28 mouse cellular contexts compared by ENCODE assay signal in the genomic region with DNA sequence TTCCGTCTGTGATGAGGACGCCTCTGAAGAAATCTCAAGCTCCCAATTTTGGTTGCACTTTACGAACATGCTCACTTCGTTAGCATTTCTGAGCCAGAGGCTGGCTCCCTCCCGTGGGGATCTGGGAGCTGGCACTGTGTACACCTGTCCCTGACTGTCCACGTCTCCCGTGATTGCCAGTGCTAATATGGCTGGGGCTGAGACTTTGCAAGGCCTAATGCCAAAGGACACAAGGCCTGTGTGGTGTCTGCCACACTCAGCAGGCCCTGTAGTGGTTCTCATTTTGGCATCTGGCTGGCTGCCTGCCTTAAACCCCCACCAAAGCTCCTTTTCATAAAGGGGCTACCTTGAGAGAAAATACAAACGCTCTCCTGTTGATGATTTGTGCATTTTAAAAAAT. TPM values are rescaled to one million over a fixed set of nuclear protein-coding genes. Genes with fewer than 3 reads are reported as not detected.
DNase-seq lines count a peak whose midpoint lies in the region; ATAC-seq and TF ChIP-seq lines count a peak whose summit lies in the region.
"Had no signal": no experiment of that assay in that cellular context is flagged by ENCODE, and none has a peak within 500 bp of the region (broad histone marks: within the 10 kb centered on the region; RNA-seq: fewer than 3 reads in every experiment).

No protein-coding gene starts in this region.

- no peaks in the 10 kb centered on the region for H3K9me3 ChIP-seq in heart, embryonic 14.5 days (ENCODE audit: control insufficient read depth, low read length)
- H3K9me3 ChIP-seq in liver, embryonic 15.5 days (replicated peaks), result no peaks in the 10 kb centered on the region
- H3K9me3 ChIP-seq: embryonic facial prominence, embryonic 12.5 days; forebrain, embryonic 12.5 days; forebrain, embryonic 15.5 days; heart, embryonic 15.5 days had no signal

- no peak overlapping the region for H3K4me3 ChIP-seq in gastrocnemius, adult 2 months
- H3K4me3 ChIP-seq in heart, embryonic 14.5 days (ENCODE audit: control insufficient read depth in 1 of 2, insufficient read depth in 1 of 2, low read depth in 1 of 2, low read length in 2 of 2), result no peak overlapping the region
- H3K4me3 ChIP-seq in liver, embryonic 15.5 days (replicated peaks), result no peak overlapping the region
- H3K4me3 ChIP-seq: embryonic facial prominence, embryonic 12.5 days; erythroblast, embryonic 14.5 days; forebrain, embryonic 12.5 days; forebrain, embryonic 15.5 days; heart, embryonic 15.5 days had no signal

- no peak for DNase-seq in gastrocnemius, adult 2 months
- DNase-seq in gastrocnemius, postnatal 36 days, result no peak
- no peak for DNase-seq in heart, adult 8-10 months (ENCODE audit: low spot score)
- DNase-seq in liver, result no peak
- no peak for DNase-seq in natural killer cell, adult 2 months (ENCODE audit: low spot score in 2 of 2)
- DNase-seq: adrenal gland, adult 2 months; adrenal gland, postnatal 25 days; cerebellum, adult 18-20 months; cerebellum, adult 9-10 months; cerebellum, postnatal 14 days; gastrocnemius, postnatal 10 days; heart, adult 18-20 months; heart, postnatal 4 days; kidney, adult 18-20 months had no signal

- peak; percentile 22; the same call in 1 of the 2 replicates for ATAC-seq in heart, embryonic 14.5 days (ENCODE audit: insufficient number of reproducible peaks, insufficient read depth, low FRiP score, low read depth)
- 0 out of 2 replicates have a peak, but pooled peaks have one; percentile 18 for ATAC-seq in liver, embryonic 15.5 days (ENCODE audit: insufficient read depth)
- ATAC-seq: CD4-positive, CD25-positive, alpha-beta regulatory T cell, adult 4 months; forebrain, embryonic 15.5 days; hindbrain, postnatal 0 days; inflammation-experienced regulatory T-cells, adult 6 months; intestine, embryonic 16.5 days had no signal

- peaks cover 62% of the 10 kb centered on the region for H3K36me3 ChIP-seq in heart, embryonic 14.5 days (ENCODE audit: control insufficient read depth, insufficient read depth, low read length)
- H3K36me3 ChIP-seq in liver, embryonic 15.5 days (replicated peaks), result peaks cover 95% of the 10 kb centered on the region
- H3K36me3 ChIP-seq: forebrain, embryonic 15.5 days had no signal

- peak overlapping the region; percentile 69 for H3K27ac ChIP-seq in gastrocnemius, adult 2 months
- H3K27ac ChIP-seq in heart, embryonic 14.5 days (replicated peaks in 1 of 2; ENCODE audit: control insufficient read depth in 1 of 2, insufficient read depth in 1 of 2, low read depth in 2 of 2, low read length in 2 of 2), result no peak overlapping the region
- no peak overlapping the region for H3K27ac ChIP-seq in liver, embryonic 15.5 days (replicated peaks)
- H3K27ac ChIP-seq: embryonic facial prominence, embryonic 12.5 days; forebrain, embryonic 12.5 days; forebrain, embryonic 15.5 days; heart, embryonic 15.5 days; hindbrain, embryonic 14.5 days; hindbrain, postnatal 0 days had no signal

- TF ChIP-seq CTCF in gastrocnemius, adult 2 months (IDR thresholded peaks at IDR 0.05), result no peak

- 76% methylated on average over 8 of the region's 8 CpGs for WGBS in heart, embryonic 14.5 days
- WGBS in liver, embryonic 15.5 days (ENCODE audit: insufficient replicate concordance), result 90% methylated on average over 8 of the region's 8 CpGs

- H3K9ac ChIP-seq in heart, embryonic 14.5 days (ENCODE audit: low read length), result no peak overlapping the region
- H3K9ac ChIP-seq in liver, embryonic 15.5 days, result no peak overlapping the region
- H3K9ac ChIP-seq: embryonic facial prominence, embryonic 12.5 days; forebrain, embryonic 12.5 days; forebrain, embryonic 15.5 days; heart, embryonic 15.5 days; hindbrain, embryonic 14.5 days had no signal

- peaks cover 2 to 14% of the 10 kb centered on the region in 2 experiments; a peak in 3 of 4 replicates for H3K4me1 ChIP-seq in heart, embryonic 14.5 days (ENCODE audit: control insufficient read depth in 2 of 2, insufficient read depth in 2 of 2, low read length in 2 of 2)
- 0 out of 2 replicates have a peak, but pooled peaks cover 5% of the 10 kb centered on the region for H3K4me1 ChIP-seq in liver, embryonic 15.5 days (replicated peaks)
- H3K4me1 ChIP-seq: forebrain, embryonic 12.5 days; forebrain, embryonic 15.5 days had no signal

- no peaks in the 10 kb centered on the region for H3K27me3 ChIP-seq in heart, embryonic 14.5 days (ENCODE audit: control insufficient read depth, insufficient read depth, low read length)
- no peaks in the 10 kb centered on the region for H3K27me3 ChIP-seq in liver, embryonic 15.5 days
- H3K27me3 ChIP-seq: embryonic facial prominence, embryonic 12.5 days; forebrain, embryonic 12.5 days; forebrain, embryonic 15.5 days; heart, embryonic 15.5 days had no signal

- intact Hi-C loops in gastrocnemius, adult 2 months (cut with DNase I), result no loop called here
- intact Hi-C loops in gastrocnemius, postnatal 36 days (cut with DNase I), result no loop called here

- no peak overlapping the region for H3K4me2 ChIP-seq in heart, embryonic 14.5 days (ENCODE audit: low read length)
- no peak overlapping the region for H3K4me2 ChIP-seq in liver, embryonic 15.5 days
- H3K4me2 ChIP-seq: embryonic facial prominence, embryonic 12.5 days; forebrain, embryonic 12.5 days; forebrain, embryonic 15.5 days; heart, embryonic 15.5 days; hindbrain, embryonic 14.5 days had no signal

RNA-seq across cellular contexts. Expression of a gene that starts 33.3 kb away (rescaled TPM):
- total RNA-seq in gastrocnemius, adult 2 months (2021), result 10 to 100 TPM; 20.1 to 21.4 TPM
- 10 to 100 TPM; 17.6 to 20.4 TPM for total RNA-seq in gastrocnemius, postnatal 36 days (2021)
- polyA plus RNA-seq in heart, embryonic 14.5 days (2014; fragmentation: Nextera tagmentation; extraction: Ambion mirVana), result 39.5 and 40.2 TPM in 2 replicates
- total RNA-seq in heart, adult 8-10 months (2022), result 10 to 100 TPM; 36.4 to 44.5 (median 39.8) TPM
- polyA plus RNA-seq in liver, embryonic 15.5 days (2015; fragmentation: Nextera tagmentation; extraction: Ambion mirVana), result 24.7 and 29.0 TPM in 2 replicates

RNA-seq across cellular contexts. Expression of a gene that starts 43.0 kb away (rescaled TPM):
- total RNA-seq in gastrocnemius, adult 2 months (2021), result 10 to 100 TPM in 1 of 2 experiments, 1 to 10 TPM in 1; 7.6 to 16.6 TPM
- total RNA-seq in gastrocnemius, postnatal 36 days (2021), result 1 to 10 TPM; 6.0 to 9.8 TPM
- polyA plus RNA-seq in heart, embryonic 14.5 days (2014; fragmentation: Nextera tagmentation; extraction: Ambion mirVana), result 5.8 and 7.9 TPM in 2 replicates
- total RNA-seq in heart, adult 8-10 months (2022), result 10 to 100 TPM; 28.4 to 42.8 (median 34.3) TPM
- 28.0 and 30.8 TPM in 2 replicates for polyA plus RNA-seq in liver, embryonic 15.5 days (2015; fragmentation: Nextera tagmentation; extraction: Ambion mirVana)

RNA-seq across cellular contexts. Expression of a gene that starts 52.0 kb away (rescaled TPM):
- total RNA-seq in gastrocnemius, adult 2 months (2021), result 1 to 10 TPM; 5.7 to 9.6 TPM
- total RNA-seq in gastrocnemius, postnatal 36 days (2021), result 1 to 10 TPM; 4.5 to 8.0 TPM
- polyA plus RNA-seq in heart, embryonic 14.5 days (2014; fragmentation: Nextera tagmentation; extraction: Ambion mirVana), result 5.7 and 6.3 TPM in 2 replicates
- total RNA-seq in heart, adult 8-10 months (2022), result 10 to 100 TPM; 10.4 to 16.8 (median 13.0) TPM
- polyA plus RNA-seq in liver, embryonic 15.5 days (2015; fragmentation: Nextera tagmentation; extraction: Ambion mirVana), result 23.8 and 24.1 TPM in 2 replicates
- total RNA-seq: MEL had no signal
- polyA plus RNA-seq: C2C12; CD4-positive, CD25-positive, alpha-beta regulatory T cell, adult 4 months; inflammation-experienced regulatory T-cells, adult 6 months had no signal
